Mouse (Mus musculus) layer of hippocampus, postnatal 25 days (tissue): ENCODE measurements around the gene Tspan9. TPM values are rescaled to one million over a fixed set of nuclear protein-coding genes. Genes with fewer than 3 reads are reported as not detected.

Source experiments
- DNase-seq, 2 experiments: peaks; one replicate each; pipeline ENCODE4 v3.0.0; 2022; ENCODE audit warnings: mixed read lengths in 2 of 2, low spot score in 1 of 2; ENCODE audit errors: extremely low spot score in 1 of 2
- microRNA-seq, 2 experiments: library from miRNA; unstranded; fragments of <30 nt; microRNA quantifications; one replicate each; pipeline ENCODE4 v1.2.0; 2021
- total RNA-seq, 2 experiments: library from RNA; stranded (reverse); gene quantifications; 2 replicates each; pipeline ENCODE4 v1.2.3; 2021

The Tspan9 gene
- total RNA-seq, 2 experiments from 2014 or later: 53.6 to 64.0 TPM

GRCm38 (mm10) chr6:127948656-127949055 lies 194.7 kb downstream of the Tspan9 start:
- no peak for DNase-seq

DNA sequence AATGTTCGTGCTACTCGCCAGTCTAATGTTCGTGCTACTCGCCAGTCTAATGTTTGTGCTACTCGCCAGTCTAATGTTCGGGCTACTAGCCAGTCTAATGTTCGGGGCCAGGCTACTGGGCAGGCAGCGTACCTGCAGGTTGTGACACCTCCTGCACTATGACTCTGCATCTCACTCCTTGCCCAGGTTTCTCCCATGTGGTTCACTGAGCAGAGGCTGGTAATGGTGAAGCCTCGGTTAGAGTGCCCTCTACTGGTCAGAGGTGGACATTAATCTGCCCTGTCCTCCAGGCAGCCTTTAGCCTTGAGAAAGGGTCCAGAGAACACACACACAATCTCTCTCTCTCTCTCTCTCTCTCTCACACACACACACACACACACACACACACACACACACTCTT lies 197.7 kb downstream of the Tspan9 start:
- peak; percentile 68 to 85 for DNase-seq

DNA sequence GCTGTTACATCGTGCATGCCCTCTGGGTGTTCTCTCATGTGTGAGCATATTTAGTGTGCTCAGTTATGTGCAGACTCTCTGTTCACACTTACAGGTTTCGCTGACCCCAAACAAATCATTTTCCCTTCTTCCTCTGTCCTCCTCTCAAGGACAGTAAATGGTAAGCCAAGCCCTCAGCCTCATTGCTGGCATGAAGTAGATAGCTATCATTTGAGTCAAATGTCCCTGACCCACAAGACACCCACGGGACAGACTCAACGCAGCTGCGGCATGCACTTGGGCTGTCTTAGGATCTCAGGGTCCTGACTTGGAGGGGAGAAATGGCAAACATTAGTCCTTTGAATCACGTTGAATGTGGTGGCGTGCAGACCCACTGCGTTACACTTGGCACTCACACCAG lies 201.0 kb downstream of the Tspan9 start:
- DNase-seq: no peak

- DNase-seq: no peak
Measured at GRCm38 (mm10) chr6:127935105-127935504, 208.3 kb downstream of the Tspan9 start.

- no peak for DNase-seq
Measured at GRCm38 (mm10) chr6:127933841-127934240, 209.6 kb downstream of the Tspan9 start.

GRCm38 (mm10) chr6:127932697-127933096 lies 210.7 kb downstream of the Tspan9 start:
- no peak for DNase-seq

- no peak for DNase-seq
Measured at GRCm38 (mm10) chr6:127928682-127929081, 214.7 kb downstream of the Tspan9 start.

DNA sequence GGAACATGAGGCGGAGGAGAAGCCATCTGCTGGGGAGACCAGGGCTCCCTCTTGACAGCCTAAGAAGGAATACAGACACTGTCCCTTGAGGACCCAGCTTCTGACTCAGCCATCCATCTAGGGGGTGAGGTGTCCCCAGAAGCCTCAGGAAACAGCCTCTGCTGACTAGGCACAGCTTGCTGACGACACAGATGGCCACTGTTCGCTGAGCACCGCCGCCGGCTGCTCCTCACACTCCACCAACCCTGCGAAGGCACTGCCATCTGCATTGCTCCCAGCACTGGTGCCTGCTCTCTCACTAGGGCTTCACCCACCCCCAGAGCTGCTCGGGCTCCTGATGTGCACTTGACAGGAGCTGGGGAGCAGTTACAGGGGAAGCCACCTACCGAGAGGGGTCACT lies 217.5 kb downstream of the Tspan9 start:
- DNase-seq: peak; percentile 56 to 64

DNA sequence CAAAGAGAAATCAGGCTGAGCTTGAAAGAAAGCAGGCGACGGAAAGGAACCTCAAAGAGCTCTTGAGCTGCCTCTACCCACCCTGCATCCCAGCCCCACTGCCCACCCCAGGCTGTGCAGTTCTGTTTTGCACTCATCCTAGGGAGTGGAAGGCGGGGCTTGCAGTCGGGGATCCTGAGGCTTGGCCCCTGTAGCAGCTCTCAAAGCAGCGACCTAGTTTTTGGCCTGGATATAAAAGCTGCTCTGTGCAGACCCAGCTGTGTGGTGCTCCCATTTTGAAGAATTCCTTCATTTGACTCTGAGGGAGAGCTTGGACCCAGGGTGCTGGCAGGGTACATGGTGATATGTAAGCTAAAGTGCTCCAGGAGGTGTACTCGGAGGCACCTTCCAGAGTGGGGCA lies 218.6 kb downstream of the Tspan9 start:
- DNase-seq: no peak

DNA sequence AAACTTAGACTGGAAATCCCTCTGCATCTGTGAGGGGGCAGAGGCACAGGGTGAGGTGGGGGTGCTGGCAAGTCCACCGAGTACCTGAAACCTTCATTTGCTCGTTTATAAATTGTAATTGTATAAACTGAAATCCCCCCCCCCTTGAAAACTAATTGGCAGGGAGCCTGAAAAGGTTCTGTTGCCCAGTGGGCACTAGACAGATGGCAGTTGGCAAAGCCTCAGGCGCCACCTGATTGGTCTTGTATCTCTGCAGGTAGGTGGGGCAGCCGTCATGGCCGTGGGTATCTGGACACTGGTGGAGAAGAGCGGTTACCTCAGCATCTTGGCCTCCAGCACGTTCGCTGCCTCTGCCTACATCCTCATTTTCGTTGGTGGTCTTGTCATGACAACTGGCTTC lies 220.1 kb downstream of the Tspan9 start:
- no peak for DNase-seq

- DNase-seq: no peak
Measured at GRCm38 (mm10) chr6:127921996-127922395, 221.4 kb downstream of the Tspan9 start.

GRCm38 (mm10) chr6:127920652-127921051 lies 222.7 kb downstream of the Tspan9 start:
- peak; percentile 67 to 91 for DNase-seq

DNA sequence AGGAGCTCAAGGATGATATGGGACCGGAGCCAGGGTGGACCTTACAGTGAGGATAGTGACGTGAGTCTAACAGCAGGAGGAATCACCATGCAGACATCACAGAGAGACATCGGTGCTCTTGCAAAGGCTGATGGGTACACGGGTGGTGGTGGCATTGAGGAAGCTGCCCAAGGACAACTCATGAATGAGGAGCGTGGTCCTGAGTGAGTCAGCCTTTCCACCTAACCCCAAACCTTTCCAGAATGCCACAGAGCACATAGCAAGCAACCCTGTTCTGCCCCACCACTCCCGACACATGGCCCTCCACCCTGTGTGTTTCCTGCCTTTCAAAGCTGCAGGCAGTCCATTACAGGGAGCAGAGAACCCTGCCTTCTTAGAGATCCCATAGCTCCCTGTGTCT lies 223.9 kb downstream of the Tspan9 start:
- no peak for DNase-seq

GRCm38 (mm10) chr6:127917712-127918111 lies 225.7 kb downstream of the Tspan9 start:
- no peak for DNase-seq

DNA sequence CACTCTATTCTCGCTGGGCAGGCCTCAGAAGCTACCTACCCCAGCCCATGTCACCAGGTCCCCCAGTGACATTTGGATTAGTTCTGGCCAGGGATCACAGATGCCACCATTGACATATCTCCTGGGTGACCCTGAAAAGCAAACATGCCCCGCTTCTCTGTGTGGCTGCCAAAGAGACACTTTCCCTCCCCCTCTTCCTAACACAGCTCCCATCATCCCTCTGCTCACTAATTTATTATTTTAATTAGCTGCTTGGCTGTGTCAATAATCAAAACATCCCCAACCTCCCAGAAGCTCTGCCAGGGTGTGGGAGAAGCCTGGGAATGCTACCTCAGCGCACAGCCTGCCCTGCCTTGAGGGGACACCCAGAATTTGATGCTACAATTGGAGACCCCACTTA lies 226.4 kb downstream of the Tspan9 start:
- no peak for DNase-seq

DNA sequence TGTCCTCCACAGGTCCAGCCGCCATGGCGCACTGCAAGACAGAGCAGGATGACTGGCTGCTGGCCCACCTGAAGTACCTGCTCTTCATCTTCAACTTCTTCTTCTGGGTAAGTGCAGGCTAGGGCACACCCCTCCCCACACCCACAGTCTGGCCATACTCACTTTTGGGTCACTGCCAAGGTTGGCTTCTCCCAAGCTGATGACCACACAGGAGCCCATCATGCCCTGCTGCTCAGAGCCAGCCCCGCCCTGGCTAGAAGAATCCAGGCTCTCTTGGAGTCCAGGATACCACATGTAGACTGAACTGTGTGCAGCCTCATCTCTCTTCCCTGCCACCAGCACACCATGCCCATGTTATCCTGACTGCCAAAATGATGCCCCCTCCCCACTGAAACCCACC lies 230.5 kb downstream of the Tspan9 start:
- no peak for DNase-seq

DNA sequence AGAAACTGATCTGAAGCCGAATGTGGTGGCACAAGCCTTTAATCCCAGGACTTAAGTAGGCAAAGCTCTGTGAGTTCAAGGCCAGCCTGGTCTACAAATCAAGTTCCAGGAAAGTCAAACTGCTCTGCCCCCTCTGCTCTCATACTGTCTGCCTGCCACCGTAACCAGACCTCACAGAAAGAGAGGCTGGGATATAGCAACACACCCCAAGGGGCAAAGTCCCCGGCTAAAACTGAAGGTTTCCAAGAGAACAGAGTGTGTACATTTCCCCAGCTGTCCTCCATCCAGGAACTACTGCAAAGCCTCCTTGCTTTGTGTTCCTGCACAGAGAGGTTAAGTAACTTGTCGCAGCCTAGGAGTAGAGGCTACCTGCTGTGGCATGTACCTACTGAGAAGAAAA lies 231.7 kb downstream of the Tspan9 start:
- no peak for DNase-seq

Small RNA genes within 50 kb of the gene (microRNA-seq; reads per million reads assigned to microRNA genes)
- 0 reads per million in 2 experiments for gene Gm26338

Other genes starting within 250 kb of the Tspan9 start
- gene Tead4, start 157.2 kb upstream of the Tspan9 start, total RNA-seq: under 1 TPM; 0.79 to 0.92 TPM
- gene Tulp3, start 212.3 kb upstream of the Tspan9 start, total RNA-seq: 10 to 100 TPM; 21.9 to 22.9 TPM
- gene Rhno1, start 219.3 kb upstream of the Tspan9 start, total RNA-seq: 10 to 100 TPM; 19.5 to 20.3 TPM
- gene Foxm1, start 219.4 kb upstream of the Tspan9 start, total RNA-seq: 1 to 10 TPM; 1.6 to 2.0 TPM
- 1 to 10 TPM in 1 of 2 experiments, under 1 TPM in 1; 0.94 to 1.2 TPM for gene Tex52, start 231.9 kb upstream of the Tspan9 start, total RNA-seq
- not detected for gene Gm44596, start 231.9 kb upstream of the Tspan9 start, total RNA-seq